Mouse (Mus musculus): ENCODE measurements at regions not wholly inside any gene's neighbourhood (a gene's known extent, or its start where the extent isn't known, plus 50 kb on each side); places are given as distances from the start of the nearest gene placed in this dataset.

- TF ChIP-seq CTCF (IDR thresholded peaks at IDR 0.05; ENCODE audit: insufficient read depth, low read length) (no peak), POLR2A (IDR thresholded peaks at IDR 0.05; ENCODE audit: borderline replicate concordance, extremely low read depth, low read depth, low read length) (no peak)
Observed at GRCm38 (mm10) chr12:26796367-26796766, 327.4 kb downstream of the Cmpk2 start.

Measured in lung, adult 2 months (tissue).